Mouse (Mus musculus): ENCODE data around the gene Fancg.

Gene Fancg

GRCm38 (mm10) chr4:43033481-43033880 is 23.2 kb upstream of the Fancg start:
- no peak for DNase-seq (ENCODE audit: low read depth, low spot score)

GRCm38 (mm10) chr4:43032501-43032900 is 22.2 kb upstream of the Fancg start:
- DNase-seq (ENCODE audit: low read depth, low spot score) = no peak

- DNase-seq (ENCODE audit: low read depth, low spot score) = peak; percentile 93
These were observed 21.1 kb upstream of the Fancg start, which contains the start of gene Stoml2 for GRCm38 (mm10) chr4:43031237-43031995. Gene Stoml2, minus strand, starts transcription at chr4:43031710.

- no peak for DNase-seq (ENCODE audit: low read depth, low spot score)
These were observed 20.5 kb upstream of the Fancg start for GRCm38 (mm10) chr4:43030780-43031230.

- no peak for DNase-seq (ENCODE audit: low read depth, low spot score)
These were observed 20.0 kb upstream of the Fancg start for GRCm38 (mm10) chr4:43030352-43030751.

- no peak for DNase-seq (ENCODE audit: low read depth, low spot score)
These were observed 19.4 kb upstream of the Fancg start for GRCm38 (mm10) chr4:43029749-43030148.

GRCm38 (mm10) chr4:43029121-43029520 is 18.8 kb upstream of the Fancg start:
- DNase-seq (ENCODE audit: low read depth, low spot score) = no peak

- peak; percentile 86 for DNase-seq (ENCODE audit: low read depth, low spot score)
These were observed 15.0 kb upstream of the Fancg start, which contains the start of gene Pigo for GRCm38 (mm10) chr4:43025084-43025960. Gene Pigo, minus strand, starts transcription at chr4:43025819.

GRCm38 (mm10) chr4:43024673-43025072 is 14.4 kb upstream of the Fancg start:
- DNase-seq (ENCODE audit: low read depth, low spot score) = no peak

- DNase-seq (ENCODE audit: low read depth, low spot score) = no peak
These were observed 11.0 kb upstream of the Fancg start for GRCm38 (mm10) chr4:43021341-43021740.

GRCm38 (mm10) chr4:43020876-43021275 is 10.6 kb upstream of the Fancg start:
- DNase-seq (ENCODE audit: low read depth, low spot score) = no peak

GRCm38 (mm10) chr4:43019641-43020465 is 9.5 kb upstream of the Fancg start:
- DNase-seq (ENCODE audit: low read depth, low spot score) = no peak

GRCm38 (mm10) chr4:43019176-43019575 is 8.9 kb upstream of the Fancg start:
- DNase-seq (ENCODE audit: low read depth, low spot score) = no peak

- no peak for DNase-seq (ENCODE audit: low read depth, low spot score)
These were observed 7.8 kb upstream of the Fancg start for GRCm38 (mm10) chr4:43018156-43018555.

GRCm38 (mm10) chr4:43012091-43012490 is 1.8 kb upstream of the Fancg start:
- DNase-seq (ENCODE audit: low read depth, low spot score) = no peak

- DNase-seq (ENCODE audit: low read depth, low spot score) = no peak
These were observed 4.5 kb downstream of the Fancg start for GRCm38 (mm10) chr4:43005765-43006164.

GRCm38 (mm10) chr4:43004951-43005350 is 5.4 kb downstream of the Fancg start:
- no peak for DNase-seq (ENCODE audit: low read depth, low spot score)

- DNase-seq (ENCODE audit: low read depth, low spot score) = no peak
These were observed 7.4 kb downstream of the Fancg start for GRCm38 (mm10) chr4:43002756-43003439.

GRCm38 (mm10) chr4:43001272-43001671 is 9.0 kb downstream of the Fancg start:
- DNase-seq (ENCODE audit: low read depth, low spot score) = no peak

- DNase-seq (ENCODE audit: low read depth, low spot score) = peak; percentile 100
These were observed 9.9 kb downstream of the Fancg start, which contains the start of gene Vcp for GRCm38 (mm10) chr4:43000141-43000986. Gene Vcp, minus strand, starts transcription at chr4:43000507.
